Mouse (Mus musculus): ENCODE measurements at regions not wholly inside any gene's neighbourhood (a gene's known extent, or its start where the extent isn't known, plus 50 kb on each side); places are given as distances from the start of the nearest gene placed in this dataset.

DNA sequence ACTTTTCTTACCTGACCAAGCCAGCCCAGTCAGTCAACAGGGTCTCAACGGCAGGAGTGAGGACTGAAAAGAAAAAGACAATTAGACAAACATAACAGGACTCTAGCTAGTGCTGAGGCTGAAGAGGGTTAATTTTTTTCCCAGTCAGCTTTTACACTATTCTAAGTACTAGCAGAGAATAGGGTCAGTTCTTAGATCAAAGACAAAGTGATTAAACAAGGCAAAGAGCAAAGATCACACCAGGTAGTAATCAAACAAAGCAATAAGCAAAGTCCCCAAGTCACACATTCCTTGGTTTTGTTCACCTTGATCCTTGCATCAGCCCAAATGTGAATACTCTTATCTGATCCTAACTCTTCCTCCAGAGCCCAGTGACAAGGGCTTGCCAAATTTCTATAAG lies 267.8 kb upstream of the Tsc22d2 start:
- 15% methylated on average over 1 of the region's 1 CpGs for WGBS

DNA sequence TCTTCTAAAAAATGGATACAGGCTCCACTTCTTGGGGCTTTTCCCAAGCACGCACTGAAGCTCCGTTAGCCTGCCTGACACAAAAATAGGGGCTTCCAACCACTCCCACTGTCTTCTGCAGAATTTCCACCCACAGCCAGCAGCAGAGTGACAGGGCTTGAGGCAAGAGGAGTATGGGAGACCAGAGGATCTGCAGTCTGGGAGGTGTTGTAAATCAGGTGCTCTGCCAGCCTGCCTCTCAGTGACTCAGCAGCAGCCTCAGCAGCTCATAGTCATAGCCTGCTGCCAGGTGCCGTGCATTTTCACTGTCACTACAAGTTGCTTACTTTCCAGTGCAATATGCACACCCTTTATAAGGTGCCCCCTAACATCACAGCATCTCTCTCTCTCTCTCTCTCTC lies 261.4 kb upstream of the Tsc22d2 start:
- Histone ChIP-seq H3K36me3 (no peaks in the 10 kb centered on the region), H3K27me3 (replicated peaks) (no peaks in the 10 kb centered on the region), H3K4me2 (replicated peaks) (no peak overlapping the region), H3K9me3 (no peaks in the 10 kb centered on the region), H3K9ac (no peak overlapping the region), H3K27ac (no peak overlapping the region), H3K4me3 (replicated peaks) (no peak overlapping the region), H3K4me1 (replicated peaks) (0 out of 2 replicates have a peak, but pooled peaks cover 2% of the 10 kb centered on the region)
- peak; percentile 87 for ATAC-seq
- 41% methylated on average over 3 of the region's 3 CpGs for WGBS

More for the DNA sequence above, 267.8 kb upstream of the Tsc22d2 start:
- Histone ChIP-seq H3K4me3 (replicated peaks) (no peak overlapping the region), H3K9ac (no peak overlapping the region), H3K36me3 (no peaks in the 10 kb centered on the region), H3K27ac (no peak overlapping the region), H3K9me3 (no peaks in the 10 kb centered on the region), H3K4me1 (replicated peaks) (no peaks in the 10 kb centered on the region; the same call in 1 of the 2 replicates), H3K27me3 (replicated peaks) (no peaks in the 10 kb centered on the region), H3K4me2 (replicated peaks) (no peak overlapping the region)
- peak; percentile 62 for ATAC-seq

DNA sequence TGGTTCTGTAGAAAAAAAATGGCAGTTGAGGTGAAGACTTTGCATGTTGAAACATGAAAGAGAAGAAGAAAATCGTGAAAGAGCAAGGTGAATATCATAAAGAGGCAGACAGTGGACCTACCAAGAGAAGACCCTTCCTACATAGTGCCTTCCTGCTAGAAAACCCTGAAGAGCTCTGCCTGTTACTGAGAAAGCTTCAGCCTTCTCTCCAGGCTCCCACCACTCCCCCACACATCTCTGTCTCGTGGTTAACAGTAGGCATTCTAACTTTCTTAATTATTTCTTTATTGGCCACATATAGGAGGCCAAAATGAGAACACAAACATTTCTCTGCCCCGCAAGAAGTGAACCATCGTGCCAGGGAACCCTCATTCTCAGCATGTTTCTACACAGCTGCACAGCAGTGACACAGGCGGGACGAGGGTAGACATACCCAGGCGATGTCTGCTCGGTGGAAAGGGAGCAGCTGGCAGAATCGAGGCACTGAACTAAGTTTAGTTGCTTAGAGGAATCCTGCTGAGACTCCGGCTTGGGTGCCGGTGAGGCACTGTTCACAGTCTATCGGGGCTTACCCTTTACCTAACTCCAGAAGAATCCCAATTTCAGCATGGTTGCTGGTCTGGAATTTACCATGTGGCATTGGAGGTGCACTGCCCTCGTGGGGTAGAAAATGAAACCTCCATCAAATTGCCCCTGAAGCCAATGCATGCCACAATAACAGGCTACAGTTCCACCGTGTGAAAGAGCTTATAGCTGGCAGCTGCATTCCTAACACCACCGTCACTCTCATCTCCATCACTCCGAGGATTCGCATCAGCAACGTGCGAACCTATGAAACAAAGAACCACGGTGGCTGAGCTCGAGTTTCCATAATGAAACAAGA lies 260.4 kb upstream of the Tsc22d2 start:
- ATAC-seq = no peak
- no peak overlapping the region for H3K4me2 ChIP-seq (replicated peaks)
- WGBS = 83% methylated on average over 21 of the region's 21 CpGs

DNA sequence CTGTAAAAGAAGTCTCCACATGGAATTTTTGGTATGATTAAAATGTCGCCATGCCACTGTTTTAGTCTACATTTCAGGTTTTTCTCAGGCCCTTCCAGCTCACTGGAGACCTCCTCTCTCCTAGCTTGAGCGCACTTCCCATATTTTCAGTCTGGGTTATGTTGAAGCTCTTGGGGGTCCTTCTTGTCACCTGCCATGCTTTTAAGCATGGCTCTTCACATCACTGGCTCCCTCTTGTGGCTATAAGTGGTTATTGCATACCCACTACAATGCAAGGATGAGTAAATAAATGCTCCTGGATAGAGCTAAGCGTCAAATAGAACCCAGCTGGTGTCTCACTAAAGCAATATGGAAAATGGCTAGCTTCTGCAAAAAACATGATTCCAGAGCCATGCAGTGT lies 255.1 kb upstream of the Tsc22d2 start:
- no peaks in the 10 kb centered on the region for H3K27me3 ChIP-seq (replicated peaks)
- H3K4me2 ChIP-seq (replicated peaks) = no peak overlapping the region
- no peak for ATAC-seq
- no peaks in the 10 kb centered on the region for H3K9me3 ChIP-seq
- WGBS = 68% methylated on average over 3 of the region's 3 CpGs
- H3K36me3 ChIP-seq = no peaks in the 10 kb centered on the region
- no peak overlapping the region for H3K4me3 ChIP-seq (replicated peaks)
- no peak overlapping the region for H3K27ac ChIP-seq
- H3K9ac ChIP-seq = no peak overlapping the region
- H3K4me1 ChIP-seq (replicated peaks) = no peaks in the 10 kb centered on the region

More for the DNA sequence above, 260.4 kb upstream of the Tsc22d2 start:
- 0 out of 2 replicates have a peak, but pooled peaks cover 2% of the 10 kb centered on the region for H3K4me1 ChIP-seq (replicated peaks)
- H3K27me3 ChIP-seq (replicated peaks) = no peaks in the 10 kb centered on the region
- no peak overlapping the region for H3K9ac ChIP-seq
- H3K4me3 ChIP-seq (replicated peaks) = no peak overlapping the region
- no peaks in the 10 kb centered on the region for H3K36me3 ChIP-seq
- no peak overlapping the region for H3K27ac ChIP-seq
- H3K9me3 ChIP-seq = no peaks in the 10 kb centered on the region

DNA sequence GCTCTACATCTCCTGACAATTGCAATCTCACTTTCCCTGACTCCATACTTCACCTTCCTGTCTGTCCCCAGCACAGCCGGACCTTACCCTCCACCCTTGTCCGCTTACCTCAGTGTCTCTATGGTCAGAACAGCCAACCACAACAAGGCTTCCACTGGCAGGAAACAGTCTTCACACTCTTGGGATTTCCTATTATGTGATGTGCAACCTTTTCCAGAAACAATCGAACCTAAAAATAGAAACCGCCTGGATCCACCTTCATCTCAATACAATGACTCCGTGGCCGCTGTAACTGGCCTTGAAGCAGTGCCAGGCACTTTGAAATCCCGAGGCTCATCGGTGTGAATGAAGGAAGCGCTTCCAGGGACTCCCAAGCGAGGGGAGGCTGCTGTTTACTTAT lies 252.3 kb upstream of the Tsc22d2 start:
- Histone ChIP-seq H3K9me3 (no peaks in the 10 kb centered on the region), H3K27ac (no peak overlapping the region), H3K4me2 (replicated peaks) (no peak overlapping the region), H3K27me3 (replicated peaks) (no peaks in the 10 kb centered on the region), H3K4me3 (replicated peaks) (no peak overlapping the region), H3K4me1 (replicated peaks) (no peaks in the 10 kb centered on the region), H3K9ac (no peak overlapping the region), H3K36me3 (no peaks in the 10 kb centered on the region)
- 37% methylated on average over 10 of the region's 10 CpGs for WGBS
- ATAC-seq = no peak

DNA sequence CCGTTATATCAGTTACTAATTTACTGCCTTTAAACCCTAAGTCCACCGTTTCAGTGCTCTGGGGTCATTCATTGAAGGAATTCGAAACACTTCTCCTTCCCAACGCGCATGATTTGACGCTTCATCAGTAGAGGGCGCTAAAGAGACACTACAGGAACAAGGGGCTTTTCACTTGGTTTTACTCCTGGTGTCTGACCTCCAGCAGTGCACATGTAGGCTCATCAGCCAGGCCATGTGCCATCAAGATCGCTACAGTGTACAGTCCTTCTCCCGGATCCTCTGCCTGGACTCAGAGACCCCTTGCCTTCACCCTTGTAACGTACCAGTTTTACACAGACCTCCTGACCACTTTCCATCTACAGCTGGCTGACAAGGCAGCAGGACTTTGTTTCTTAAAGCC lies 250.7 kb upstream of the Tsc22d2 start:
- Histone ChIP-seq H3K27me3 (replicated peaks) (no peaks in the 10 kb centered on the region), H3K4me2 (replicated peaks) (0 out of 2 replicates have a peak overlapping the region, but pooled peaks have one; percentile 24), H3K9ac (no peak overlapping the region), H3K4me1 (replicated peaks) (no peaks in the 10 kb centered on the region), H3K4me3 (replicated peaks) (no peak overlapping the region), H3K36me3 (no peaks in the 10 kb centered on the region), H3K27ac (no peak overlapping the region), H3K9me3 (no peaks in the 10 kb centered on the region)
- 8% methylated on average over 10 of the region's 10 CpGs for whole genome bisulfite sequencing
- ATAC-seq = peak; percentile 64

DNA sequence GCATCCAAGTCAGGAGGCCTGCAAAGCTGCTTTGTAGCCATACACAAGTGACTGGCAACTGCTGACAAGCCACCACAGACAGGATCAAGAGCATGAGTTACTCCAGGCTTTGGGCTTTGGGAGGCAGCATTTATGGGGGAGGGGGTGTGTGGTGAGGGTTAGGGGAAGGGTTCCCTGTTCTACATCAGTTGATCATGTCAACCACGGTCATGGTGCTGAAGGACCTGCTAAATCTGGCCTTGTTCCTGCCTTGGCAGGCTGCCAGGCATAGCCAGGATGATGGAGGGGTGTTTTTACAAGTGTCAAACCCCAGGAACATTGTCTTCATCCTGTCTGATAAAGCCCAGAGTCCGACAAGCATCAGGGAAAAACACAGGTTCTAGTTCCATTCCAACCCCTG lies 247.9 kb upstream of the Tsc22d2 start:
- H3K27ac ChIP-seq = no peak overlapping the region
- 13% methylated on average over 2 of the region's 2 CpGs for WGBS
- no peak overlapping the region for H3K4me2 ChIP-seq (replicated peaks)
- no peaks in the 10 kb centered on the region for H3K36me3 ChIP-seq
- no peaks in the 10 kb centered on the region for H3K9me3 ChIP-seq
- no peaks in the 10 kb centered on the region for H3K4me1 ChIP-seq (replicated peaks)
- ATAC-seq = peak; percentile 35
- no peak overlapping the region for H3K9ac ChIP-seq
- no peak overlapping the region for H3K4me3 ChIP-seq (replicated peaks)
- H3K27me3 ChIP-seq (replicated peaks) = no peaks in the 10 kb centered on the region

DNA sequence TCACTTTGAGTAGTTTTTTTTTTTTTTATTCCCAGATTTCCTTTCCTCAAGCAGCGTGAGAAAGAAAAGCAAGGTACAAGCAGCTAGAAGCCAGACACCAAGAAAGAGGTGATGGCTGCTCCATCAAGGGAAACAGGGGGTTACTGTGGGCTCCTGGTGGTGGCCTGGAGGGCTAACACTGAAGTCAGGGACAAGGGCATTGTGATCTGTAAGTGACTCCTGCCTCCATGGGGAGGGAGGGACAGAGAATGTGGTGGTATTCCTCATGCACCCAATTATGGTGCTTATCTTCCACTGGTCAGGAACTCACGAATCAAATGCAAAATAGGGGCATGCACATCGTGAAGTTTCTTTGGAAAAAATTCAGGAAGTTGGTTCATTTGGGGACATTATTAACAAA lies 247.4 kb upstream of the Tsc22d2 start:
- H3K9ac ChIP-seq = no peak overlapping the region
- no peak overlapping the region for H3K27ac ChIP-seq
- no peaks in the 10 kb centered on the region for H3K4me1 ChIP-seq (replicated peaks)
- no peaks in the 10 kb centered on the region for H3K36me3 ChIP-seq
- no peaks in the 10 kb centered on the region for H3K9me3 ChIP-seq
- H3K27me3 ChIP-seq (replicated peaks) = no peaks in the 10 kb centered on the region
- H3K4me3 ChIP-seq (replicated peaks) = no peak overlapping the region
- ATAC-seq = no peak
- no peak overlapping the region for H3K4me2 ChIP-seq (replicated peaks)
- 62% methylated on average over 3 of the region's 3 CpGs for WGBS

DNA sequence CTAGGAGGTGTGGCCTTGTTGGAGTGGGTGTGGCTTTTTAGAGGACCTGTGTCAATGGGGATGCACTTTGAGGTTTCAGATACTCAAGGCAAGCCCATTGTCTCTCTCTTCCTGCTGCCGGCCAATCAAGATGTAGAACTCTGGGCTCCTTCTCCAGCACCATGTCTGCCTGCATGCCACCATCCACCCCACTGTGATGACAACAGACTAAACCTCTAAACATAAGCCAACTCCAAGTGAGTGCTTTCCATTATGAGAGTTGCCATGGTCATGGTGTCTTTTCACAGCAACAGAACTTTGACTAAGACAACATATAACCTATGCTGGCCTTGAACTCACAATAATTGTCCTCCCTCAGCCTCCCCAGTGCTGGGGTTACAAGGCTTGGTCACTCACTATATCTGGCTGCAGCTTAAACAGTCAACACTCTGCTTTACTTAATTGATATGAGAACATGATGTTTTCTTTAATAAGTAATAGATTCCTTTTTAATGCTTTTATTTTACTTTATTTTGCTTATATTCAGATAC lies 246.7 kb upstream of the Tsc22d2 start:
- no peaks in the 10 kb centered on the region for H3K27me3 ChIP-seq (replicated peaks)
- no peaks in the 10 kb centered on the region for H3K4me1 ChIP-seq (replicated peaks)
- no peak overlapping the region for H3K4me3 ChIP-seq (replicated peaks)
- no peak for ATAC-seq
- H3K4me2 ChIP-seq (replicated peaks) = no peak overlapping the region
- no peaks in the 10 kb centered on the region for H3K9me3 ChIP-seq
- no peak overlapping the region for H3K9ac ChIP-seq
- H3K36me3 ChIP-seq = no peaks in the 10 kb centered on the region
- WGBS = 91% methylated on average over 1 of the region's 1 CpGs
- no peak overlapping the region for H3K27ac ChIP-seq

DNA sequence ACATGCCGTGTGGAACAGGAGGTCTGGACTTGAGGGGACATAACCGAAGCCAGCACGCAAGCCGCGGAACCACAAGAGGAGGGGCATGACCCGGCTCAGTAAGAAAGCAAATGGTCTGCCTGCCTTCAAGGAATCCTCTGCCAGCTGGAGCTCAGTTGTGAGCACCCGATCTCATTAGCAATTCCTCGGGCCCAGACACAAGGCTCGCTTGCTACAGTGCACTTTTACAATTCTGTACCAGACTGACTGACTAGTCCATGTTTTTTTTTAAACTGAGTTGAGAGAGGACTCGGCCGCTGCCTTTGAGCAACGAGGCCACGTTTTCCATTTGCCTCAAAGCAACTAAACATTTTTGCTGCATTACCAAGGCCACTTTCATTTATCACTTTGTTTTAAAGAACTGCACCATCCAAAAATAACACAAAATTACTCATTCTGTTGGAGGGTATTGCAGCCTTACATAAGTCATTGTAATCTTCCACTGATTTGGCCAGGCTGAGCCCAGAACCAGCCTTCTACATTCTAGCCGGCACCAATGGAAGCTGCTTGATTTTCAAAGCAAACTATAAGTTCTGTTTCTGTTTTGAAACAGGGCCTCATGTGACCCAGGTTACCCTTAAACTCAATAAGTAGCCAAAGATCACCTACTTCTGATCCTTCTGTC lies 245.9 kb upstream of the Tsc22d2 start:
- H3K4me3 ChIP-seq (replicated peaks) = no peak overlapping the region
- no peaks in the 10 kb centered on the region for H3K27me3 ChIP-seq (replicated peaks)
- no peaks in the 10 kb centered on the region for H3K36me3 ChIP-seq
- no peak overlapping the region for H3K9ac ChIP-seq
- no peak overlapping the region for H3K27ac ChIP-seq
- 48% methylated on average over 14 of the region's 14 CpGs for WGBS
- H3K4me2 ChIP-seq (replicated peaks) = no peak overlapping the region
- no peaks in the 10 kb centered on the region for H3K9me3 ChIP-seq
- no peak for ATAC-seq
- H3K4me1 ChIP-seq (replicated peaks) = no peaks in the 10 kb centered on the region

DNA sequence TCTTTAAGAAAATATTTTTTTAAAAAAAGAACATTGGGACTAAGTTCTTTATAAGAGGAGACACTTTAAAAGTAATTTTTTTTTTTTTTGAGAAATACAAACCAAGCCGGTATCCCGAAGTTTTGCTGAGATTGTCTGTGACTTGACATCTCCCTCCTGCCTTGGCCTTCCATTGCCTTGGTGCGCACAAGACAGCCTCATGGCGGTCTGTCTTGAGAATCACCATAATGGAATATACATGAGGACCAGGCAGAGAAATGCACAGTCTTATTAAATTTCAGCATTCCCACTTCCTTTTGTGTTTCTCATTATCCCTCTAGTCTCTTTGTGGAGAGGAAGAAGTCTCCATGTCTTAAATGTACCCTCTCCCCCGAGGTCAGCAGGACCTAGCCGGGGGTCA lies 244.7 kb upstream of the Tsc22d2 start:
- no peak overlapping the region for H3K9ac ChIP-seq
- H3K4me3 ChIP-seq (replicated peaks) = no peak overlapping the region
- H3K4me2 ChIP-seq (replicated peaks) = no peak overlapping the region
- no peaks in the 10 kb centered on the region for H3K36me3 ChIP-seq
- H3K27ac ChIP-seq = no peak overlapping the region
- H3K27me3 ChIP-seq (replicated peaks) = no peaks in the 10 kb centered on the region
- 88% methylated on average over 6 of the region's 6 CpGs for WGBS
- no peaks in the 10 kb centered on the region for H3K9me3 ChIP-seq
- no peaks in the 10 kb centered on the region for H3K4me1 ChIP-seq (replicated peaks)
- no peak for ATAC-seq

DNA sequence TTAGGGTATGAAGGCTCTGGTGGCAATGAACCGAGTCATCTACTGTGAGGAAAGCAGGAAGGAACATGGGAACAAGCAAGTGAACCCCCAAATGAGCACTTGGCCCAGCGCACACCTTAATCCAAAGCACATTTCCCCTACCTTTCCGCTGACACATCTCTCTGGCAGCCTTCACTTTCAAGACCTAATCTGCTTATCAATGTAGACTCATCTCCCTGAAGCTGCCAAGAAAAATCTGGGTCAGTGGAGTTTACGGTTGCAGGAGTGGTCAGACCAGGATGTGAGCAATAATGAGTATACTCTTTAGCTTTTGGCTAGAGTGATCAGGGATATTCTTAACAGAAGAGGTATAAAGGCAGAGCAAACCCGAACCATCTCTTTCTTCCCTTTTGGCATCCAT lies 242.4 kb upstream of the Tsc22d2 start:
- H3K36me3 ChIP-seq = no peaks in the 10 kb centered on the region
- 78% methylated on average over 5 of the region's 5 CpGs for WGBS
- no peaks in the 10 kb centered on the region for H3K9me3 ChIP-seq
- no peak for ATAC-seq
- H3K4me1 ChIP-seq (replicated peaks) = no peaks in the 10 kb centered on the region
- no peak overlapping the region for H3K9ac ChIP-seq
- H3K27ac ChIP-seq = no peak overlapping the region
- H3K4me2 ChIP-seq (replicated peaks) = no peak overlapping the region
- no peaks in the 10 kb centered on the region for H3K27me3 ChIP-seq (replicated peaks)
- no peak overlapping the region for H3K4me3 ChIP-seq (replicated peaks)

Measured in intestine, embryonic 15.5 days (tissue).